Mouse (Mus musculus) spleen, adult 12 weeks (tissue): ENCODE data around the gene Gm20388.
A peak's percentile ranks its signal among the peaks of the same experiment; 100 is the strongest.

Experiments used
- DNase-seq: peaks from one replicate; pipeline ENCODE4 v3.0.0; 2022; ENCODE audit warnings: low spot score

Gene Gm20388

DNA sequence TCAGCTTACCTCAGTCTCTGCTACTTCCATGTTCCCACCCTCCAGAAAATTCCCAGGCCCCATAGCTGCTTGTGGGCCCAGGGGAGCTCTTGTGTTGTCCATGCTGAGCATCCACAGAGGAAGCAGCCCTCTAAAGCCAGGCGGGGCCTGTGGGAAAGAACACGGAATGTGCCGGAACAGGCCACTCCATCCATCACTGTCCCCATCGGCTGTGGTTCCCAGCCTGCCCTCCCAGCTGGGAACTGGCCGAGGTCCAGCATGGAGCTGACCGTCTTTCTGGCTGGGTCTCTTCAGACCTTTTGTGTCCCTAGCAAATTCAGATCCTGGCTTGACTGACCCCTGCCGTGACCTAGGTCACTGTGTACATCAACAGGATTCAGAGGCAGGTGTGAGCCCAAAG lies 2744.1 kb downstream of the Gm20388 start:
- no peak for DNase-seq

DNA sequence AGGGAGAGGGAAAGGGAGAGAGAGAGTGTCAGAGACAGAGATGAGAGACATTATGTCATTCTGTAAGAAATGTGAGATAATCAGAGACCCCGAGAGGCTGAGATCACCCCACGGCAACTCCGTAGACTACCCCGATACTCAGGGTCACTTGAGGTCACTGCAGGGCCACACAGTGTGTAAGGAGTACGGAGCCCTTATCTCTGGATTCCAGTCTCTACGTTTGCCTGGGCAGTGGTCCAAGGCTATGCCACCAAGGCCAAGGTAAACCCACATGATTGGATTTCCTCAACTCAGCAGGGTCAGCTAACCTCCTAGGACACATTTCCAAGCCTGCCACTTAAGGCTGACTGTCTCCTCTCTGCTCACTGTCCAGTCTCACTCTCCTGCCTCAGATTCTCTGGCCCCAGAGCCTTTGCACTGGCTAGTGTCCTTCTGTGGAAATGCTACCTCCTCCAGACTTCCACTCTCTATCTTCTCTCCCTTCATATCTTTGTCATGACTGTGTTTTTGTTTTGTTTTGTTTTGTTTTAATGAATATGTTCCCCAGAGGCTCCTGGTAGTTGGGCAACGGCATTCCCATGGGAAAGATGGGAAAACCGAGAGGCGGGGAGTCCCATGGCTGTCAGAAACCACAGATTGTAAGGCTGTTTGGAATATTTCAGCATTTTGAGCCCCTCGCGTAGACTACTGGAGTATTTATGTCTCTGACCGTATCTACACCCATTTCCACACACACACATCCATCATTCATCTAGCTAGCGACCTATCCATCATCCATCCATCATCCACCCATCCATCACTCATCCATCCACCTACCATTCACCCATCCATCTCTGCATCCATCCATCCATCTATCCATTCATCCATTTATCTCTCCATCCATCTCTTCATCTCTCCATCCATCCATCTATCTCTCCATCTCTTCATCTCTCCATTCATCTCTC lies 2745.7 kb downstream of the Gm20388 start:
- peak; percentile 74 for DNase-seq

DNA sequence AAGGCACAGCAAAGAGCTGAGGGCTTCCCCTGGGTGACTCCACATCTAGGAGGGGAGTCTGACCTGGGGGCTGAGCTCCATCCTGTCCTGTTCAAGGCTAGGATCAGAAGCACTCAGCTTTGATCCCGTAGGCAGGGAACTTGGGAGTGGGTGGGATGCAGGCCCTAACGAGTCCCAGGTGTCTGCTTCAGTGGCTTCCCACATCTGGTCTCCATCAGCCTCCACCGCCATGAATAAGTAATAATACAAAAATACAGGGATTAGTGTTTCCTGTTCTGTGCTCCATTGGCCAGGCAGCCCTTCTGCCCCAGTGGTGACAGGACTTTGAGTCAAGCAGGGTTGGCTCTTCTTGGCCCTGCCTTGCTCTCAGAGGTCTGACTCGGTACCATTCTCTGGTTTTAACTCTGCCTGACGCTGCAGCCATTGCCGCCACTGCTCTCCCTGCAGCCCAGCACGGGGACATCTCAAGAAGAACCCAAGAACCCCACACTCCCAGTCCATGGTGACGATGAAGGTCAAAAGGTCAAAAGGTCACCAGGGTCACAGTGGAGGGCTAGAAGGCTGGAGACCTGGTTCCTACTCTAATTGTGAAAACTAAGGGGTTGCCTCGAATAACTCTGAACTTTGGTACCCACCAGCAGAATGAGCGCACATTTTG lies 2747.6 kb downstream of the Gm20388 start:
- DNase-seq, result no peak

DNA sequence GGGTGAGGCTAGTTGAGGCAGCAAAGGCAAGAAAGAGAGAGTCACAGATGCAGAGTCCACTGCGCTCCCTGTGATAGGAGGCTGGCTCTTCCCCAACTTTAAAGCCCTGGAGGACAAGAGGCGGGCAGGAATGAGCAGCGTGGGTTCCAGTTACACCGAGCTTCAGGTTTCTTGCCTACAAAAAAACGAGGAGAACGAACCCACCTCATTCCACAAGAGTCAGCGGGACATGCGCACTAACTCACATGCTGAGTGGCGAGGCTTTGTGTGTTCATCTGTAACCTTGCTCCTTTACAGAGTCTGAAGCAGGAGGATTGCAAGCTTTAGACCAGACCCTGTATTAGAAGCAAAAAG lies 2748.1 kb downstream of the Gm20388 start:
- DNase-seq, result no peak

DNA sequence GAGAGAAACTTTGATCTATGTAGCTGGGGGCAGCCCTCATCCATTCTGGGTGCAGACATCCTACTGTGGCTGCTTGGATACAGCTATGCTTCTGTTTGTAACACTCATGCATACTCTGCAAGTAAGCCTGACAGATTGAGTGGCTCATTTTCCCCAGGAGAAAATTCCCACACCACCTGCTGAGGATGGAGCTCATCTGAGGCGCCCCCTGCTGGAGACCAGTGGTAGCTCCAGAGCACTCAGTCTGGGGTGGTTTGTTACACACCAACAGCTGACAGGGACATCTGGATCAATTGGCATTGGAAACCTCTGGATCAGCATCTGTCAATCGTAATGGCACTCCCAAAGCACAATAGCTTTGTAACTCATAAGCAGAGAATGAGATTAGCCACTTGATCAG lies 2749.4 kb downstream of the Gm20388 start:
- no peak for DNase-seq

DNA sequence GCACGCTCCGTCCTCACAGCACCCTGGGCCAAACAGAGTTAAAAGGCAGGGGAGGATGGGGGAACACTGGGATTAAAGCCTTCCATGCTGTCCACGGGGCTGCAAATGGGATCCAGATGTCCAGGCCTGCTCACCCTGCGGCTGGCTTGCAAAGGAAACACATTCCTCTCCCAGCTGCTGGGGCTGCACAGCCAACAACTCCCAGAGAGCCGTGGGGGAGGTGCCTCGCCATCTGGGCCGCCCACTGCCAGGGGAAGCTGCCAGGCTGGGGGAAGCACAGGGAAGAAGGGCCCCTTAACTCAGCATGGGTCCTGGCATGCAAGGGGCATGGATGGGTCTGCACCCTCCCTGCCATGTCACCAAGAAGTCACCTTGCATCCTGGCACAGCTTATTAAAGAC lies 2750.5 kb downstream of the Gm20388 start:
- no peak for DNase-seq

DNA sequence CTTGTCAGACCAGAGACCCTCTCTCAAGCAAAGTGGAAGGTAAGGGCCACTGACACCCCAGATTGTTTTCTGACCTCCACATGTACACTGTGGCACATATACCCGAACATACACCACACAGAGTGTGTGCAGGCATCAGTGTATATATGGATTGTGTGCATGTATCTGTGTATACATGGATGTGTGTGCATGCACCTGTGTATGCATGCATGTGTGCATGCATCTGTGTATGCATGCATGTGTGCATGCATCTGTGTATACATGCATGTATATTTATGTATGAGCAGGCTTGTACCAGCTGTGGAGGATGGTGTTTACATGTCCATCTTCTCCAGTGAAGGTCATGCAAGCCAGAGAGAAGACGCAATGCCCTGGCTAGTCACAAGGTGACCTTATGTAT lies 2751.3 kb downstream of the Gm20388 start:
- no peak for DNase-seq

DNA sequence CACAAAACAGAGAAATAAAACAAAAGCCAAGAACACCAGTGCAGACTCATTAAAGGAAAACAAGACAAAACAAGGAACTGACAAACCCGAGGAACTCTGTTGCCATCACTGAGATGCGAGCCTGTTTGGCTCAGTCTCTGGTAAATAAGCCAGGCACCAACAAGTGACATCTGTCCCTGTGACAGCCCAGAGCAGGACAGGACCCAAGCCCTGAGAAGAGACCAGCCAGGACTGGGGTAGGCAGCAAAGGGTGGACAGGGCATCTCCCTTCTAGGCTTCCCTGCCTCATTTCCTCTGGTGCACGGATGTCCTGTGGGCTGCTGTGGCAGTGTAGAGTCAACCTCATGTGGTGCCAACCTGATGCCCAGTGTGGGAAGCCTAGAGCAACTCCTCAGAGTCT lies 2752.5 kb downstream of the Gm20388 start:
- DNase-seq, result no peak

DNA sequence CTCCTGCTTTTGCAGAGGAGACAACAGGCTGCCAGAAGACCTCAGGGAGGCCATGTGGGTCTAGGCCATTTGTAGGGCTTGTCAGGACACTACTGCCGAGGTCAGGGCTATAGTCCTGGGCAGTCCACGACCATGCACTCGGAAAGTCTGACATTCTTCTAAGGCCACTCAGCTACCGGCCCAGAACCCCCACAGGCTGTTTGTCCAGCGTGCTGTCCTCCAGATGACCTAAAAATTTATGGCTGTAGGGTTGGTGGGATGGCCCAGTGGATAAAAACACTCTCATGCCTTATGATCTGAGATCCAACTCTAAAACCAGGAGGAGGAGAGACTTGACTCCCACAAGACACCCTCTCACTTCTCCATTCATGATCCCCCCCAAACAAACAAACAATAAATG lies 2753.0 kb downstream of the Gm20388 start:
- no peak for DNase-seq

DNA sequence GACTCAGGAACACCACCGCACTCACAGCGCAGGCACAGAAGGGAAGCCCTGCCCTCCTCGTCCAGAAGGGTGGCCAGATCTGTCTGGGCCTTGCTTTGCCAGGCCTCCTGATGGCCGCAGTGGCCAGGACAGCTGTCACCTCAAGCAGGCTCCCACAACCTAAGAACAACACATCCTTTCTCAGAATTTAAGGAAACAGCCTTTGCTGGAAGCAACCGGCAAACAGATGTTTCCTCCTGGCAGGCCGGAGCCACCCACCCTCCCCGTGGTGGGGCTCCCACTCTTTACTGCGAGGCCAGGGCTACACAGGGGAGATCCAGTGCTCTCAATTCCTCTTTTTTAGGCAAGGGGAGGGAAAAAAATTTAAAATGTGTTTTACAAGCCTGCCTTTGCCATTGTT lies 2754.6 kb downstream of the Gm20388 start:
- no peak for DNase-seq

DNA sequence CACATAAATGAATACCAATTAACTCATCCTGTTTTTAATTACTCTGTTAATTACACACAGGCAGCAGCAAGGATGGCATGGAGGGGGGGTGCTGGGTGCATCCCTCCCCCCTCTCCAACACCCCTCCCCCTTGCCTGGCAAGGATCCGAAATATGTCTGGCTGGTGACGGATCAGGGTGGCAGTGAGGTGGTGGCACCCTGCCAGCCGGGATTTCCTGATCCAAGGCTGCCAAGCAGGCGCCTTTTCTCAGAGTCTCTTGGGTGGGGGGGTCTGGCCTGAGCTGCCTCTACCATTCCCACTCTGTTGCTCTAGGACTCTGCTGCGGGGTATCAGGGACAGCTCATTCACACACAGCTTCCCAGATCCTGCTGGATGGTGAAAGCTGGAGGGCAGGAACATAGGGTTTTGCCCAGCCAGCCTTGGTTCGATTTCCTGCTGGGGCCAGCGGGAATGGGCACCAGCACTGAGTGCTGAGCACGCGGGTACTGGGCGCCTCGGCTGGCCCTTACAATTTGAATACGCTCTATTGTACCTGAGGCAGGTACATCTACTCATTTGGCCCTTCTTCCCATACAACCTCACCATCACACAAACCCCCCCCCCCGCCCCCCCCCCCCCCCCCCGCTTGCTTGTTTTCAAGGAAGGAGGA lies 2755.2 kb downstream of the Gm20388 start:
- no peak for DNase-seq

DNA sequence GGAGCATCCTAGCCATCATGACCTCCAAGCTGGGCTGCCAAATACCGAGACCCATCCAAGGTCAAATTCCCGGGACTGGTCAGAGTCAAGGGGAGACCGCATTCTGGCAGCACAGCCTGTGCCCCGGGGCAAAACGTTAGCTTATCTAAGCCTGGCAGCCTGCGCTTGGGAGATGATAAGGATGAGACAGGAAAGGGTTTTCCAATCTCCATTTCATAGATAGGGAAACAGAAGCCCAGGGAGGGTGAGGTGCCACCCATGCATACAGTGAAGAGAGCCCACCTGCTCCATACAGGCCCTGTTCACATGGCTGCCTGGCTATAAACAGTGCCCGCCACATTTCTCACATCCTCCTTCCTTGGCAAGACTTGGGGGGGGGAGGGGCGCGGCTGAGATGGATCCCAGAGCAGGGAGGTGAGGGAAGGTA lies 2755.7 kb downstream of the Gm20388 start:
- DNase-seq, result peak; percentile 69

DNA sequence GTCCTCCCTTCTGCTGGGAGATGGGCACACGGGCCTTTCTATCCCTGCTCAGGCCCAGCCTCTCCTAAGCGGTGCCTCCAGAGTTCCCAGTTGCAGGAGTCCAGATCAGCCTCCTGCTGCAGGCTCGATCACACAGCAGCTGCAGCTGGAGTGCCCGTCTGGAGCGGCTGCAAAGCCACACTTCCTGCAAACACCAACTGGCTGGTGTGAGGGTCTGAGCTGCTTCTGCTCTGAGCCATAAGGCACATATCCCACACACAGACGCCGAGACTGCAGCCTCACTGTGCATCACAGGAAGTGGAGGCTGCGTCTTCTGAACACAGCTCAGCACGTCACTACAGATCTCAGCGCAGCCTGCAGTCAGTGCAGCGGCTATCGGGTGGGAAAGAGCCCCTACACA lies 2756.2 kb downstream of the Gm20388 start:
- DNase-seq, result no peak

DNA sequence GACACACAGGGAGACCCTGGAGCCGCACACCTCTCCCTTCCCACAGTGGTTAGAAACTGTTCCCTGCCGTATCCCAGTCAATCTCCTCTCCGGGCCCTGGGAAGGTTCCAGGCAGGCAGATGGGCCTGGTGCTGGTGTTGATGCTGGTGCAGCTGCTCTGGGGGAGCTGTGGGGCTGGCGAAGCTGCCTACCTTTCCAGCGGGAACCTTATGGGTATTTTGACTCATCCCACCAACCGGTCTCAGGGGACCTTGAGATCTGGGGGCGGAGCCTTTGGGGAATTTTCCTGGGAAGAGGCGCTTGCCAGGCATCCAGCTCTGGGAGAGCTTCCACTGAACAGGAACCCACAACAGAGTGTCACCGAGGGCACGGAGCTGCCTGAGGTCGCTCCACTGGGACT lies 2757.2 kb downstream of the Gm20388 start:
- DNase-seq, result no peak

DNA sequence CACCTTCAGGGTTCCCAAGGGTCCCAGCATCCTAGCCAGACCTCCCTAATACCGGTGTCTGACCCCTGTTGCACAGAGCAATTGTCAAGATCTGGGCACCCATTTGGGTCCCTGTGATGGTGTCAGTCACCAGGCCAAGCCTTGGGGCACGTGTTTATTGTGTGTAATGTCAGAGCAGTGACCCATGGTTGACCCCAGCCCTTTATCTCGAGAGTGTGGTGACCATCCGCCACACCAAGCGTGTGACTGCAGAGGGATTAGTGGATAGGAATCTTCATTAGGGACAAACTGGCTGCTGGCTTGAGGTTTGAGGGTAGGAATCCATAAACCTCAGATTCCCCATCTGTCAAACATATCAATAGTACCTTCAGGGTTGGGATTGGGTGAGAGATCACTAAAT lies 2758.7 kb downstream of the Gm20388 start:
- no peak for DNase-seq

DNA sequence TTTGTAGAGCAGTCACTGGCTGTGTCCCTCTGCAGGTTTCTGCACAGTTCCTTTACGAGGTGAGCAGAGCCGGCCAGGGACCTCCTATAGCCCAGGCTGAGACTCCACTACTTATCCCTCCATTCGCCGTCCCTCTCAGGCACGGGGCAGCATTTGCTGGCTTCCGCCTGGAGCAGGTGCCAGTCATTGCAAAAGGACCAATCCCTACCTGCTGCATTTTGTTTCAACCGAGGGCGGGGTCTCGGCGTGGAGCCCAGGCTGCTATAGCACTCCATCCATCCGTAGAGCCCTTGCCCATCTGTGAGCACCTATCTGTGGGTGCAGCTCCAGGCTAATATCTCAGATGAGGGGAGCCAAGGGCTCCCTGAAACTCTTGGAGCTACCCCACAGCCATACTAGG lies 2759.4 kb downstream of the Gm20388 start:
- DNase-seq, result no peak

DNA sequence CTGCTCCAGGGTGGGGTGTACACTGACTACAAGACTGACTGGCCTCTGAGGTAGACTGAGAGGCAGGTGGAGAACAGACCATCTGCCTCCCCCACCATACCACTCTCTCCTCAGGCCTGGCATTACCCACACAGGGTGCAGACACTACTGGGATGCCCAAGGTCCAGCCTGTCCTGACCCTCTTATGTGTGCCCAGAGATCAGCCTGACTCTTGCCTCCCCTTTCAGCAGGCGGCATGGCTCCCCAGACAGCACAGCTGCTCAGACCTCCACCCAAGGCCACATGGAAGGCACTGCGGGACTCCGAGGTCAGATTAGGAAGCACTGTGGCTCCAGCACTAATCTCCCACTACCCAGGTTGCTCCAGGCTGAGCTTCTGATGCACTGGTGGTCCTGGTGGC lies 2760.1 kb downstream of the Gm20388 start:
- DNase-seq, result no peak

DNA sequence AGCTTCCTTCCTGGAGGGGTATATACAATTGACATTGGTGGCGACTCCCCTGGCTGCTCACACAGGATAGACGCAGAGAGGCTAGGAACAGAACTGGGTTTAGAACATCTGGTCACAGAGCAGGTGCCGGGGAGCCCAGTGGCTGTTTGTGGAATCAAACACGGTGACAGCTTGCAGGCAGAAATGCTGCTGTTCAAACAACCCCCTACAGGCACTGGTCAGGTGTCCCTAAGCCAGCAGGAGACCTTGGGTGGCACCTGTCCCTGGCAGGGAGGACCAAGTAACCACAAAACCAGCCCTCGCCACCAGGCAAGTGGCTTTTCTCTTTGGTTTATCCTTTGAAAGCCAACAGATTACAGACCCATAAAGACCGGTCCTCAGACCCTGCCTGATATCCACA lies 2761.3 kb downstream of the Gm20388 start:
- no peak for DNase-seq

DNA sequence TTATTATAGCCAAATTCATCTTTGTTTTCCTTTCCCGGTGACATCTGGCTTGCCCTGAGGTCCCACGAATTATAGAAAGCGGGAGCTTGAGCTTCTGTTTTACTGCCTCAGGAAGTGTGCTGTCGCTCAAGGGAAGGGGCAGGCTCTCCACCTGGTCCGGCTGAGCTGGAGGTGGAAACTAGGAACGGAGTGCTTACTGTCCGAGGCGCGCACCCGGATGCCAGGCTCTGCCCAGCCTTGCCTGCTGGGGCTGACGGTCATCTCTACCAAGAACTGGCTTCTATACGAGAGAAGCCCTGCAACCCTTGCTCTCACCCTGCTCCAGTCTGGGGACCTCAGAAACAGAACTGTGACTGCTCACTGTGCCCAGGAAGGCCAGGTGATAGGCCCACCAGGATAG lies 2763.3 kb downstream of the Gm20388 start:
- no peak for DNase-seq

DNA sequence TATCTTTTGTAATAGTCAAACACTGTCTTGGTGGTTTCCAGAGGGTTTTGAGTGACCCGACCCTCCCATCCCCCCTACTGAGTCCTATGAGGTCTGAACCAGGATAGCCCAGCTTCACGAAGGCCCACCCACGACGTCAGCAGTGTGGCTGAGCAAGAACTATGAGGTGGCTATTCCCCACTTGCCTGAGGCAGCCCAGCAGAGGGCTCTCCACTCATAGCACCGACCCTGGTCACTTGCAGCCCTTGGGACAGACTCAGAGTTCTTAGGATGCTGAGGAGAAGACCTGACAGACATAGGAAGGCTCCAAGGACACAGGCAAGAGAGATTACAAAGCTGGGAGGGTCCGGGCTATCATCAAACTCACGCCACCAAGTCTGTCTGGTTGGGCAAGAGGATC lies 2764.4 kb downstream of the Gm20388 start:
- no peak for DNase-seq

DNA sequence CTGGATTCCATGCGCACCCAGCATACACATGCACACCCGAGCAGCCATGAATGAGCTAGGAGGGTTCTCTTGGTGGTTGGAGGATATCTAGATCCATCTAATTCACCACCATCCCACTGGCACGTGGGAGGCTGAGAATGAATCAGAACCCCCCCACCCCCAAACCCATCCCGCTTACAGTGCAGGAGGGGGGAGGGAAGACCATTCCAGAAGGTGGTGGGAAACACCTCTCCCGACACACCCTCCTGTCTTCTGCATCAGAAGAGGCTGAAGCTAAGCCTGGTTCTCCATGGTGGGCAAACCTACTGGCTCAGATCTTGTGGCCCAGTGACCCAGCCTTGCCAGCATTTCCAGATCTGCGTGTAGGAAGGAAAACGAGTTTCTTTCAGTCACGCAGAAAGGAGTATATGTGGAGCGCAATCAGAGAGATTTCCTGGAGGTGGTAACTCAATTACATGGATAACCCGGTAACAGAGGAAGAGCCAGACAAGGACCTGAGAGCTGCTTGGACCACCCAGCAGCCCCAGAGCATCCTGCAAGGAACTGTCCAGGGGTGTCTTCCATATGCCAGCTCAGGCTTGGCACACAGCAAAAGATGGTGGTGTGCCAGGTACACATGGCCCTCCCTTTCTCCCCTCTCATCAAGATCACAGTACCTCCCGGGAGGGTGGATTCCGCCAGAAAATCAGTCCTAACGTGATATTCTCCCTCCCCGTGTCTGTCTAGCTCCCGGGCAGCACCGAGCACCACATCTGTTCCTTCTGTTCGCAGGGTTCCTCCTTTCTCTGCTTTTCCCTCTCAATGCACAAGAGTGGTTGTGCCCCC lies 2765.2 kb downstream of the Gm20388 start:
- DNase-seq, result no peak
